Mouse (Mus musculus) liver, embryonic 13.5 days (tissue): Measurements from ENCODE around the gene Icam2. TPM values are rescaled to one million over a fixed set of nuclear protein-coding genes. Genes with fewer than 3 reads are reported as not detected.

Source experiments
- polyA plus RNA-seq: library from polyadenylated mRNA; unstranded; fragments of >200 nt; fragmentation: Nextera tagmentation; extraction: Ambion mirVana; gene quantifications from 2 replicates; pipeline ENCODE4 v1.2.1, GENCODE M21; 2015

The Icam2 gene
- polyA plus RNA-seq, 1 experiment from 2014 or later: 18.6 TPM

Other genes with a start within 250 kb of the Icam2 start
- gene Gm10840, start 227.2 kb downstream of the Icam2 start, polyA plus RNA-seq: not detected in 2 replicates
- gene Limd2, start 227.2 kb downstream of the Icam2 start, polyA plus RNA-seq: 82.2 and 87.8 TPM in 2 replicates
- 9.4 and 10.5 TPM in 2 replicates for gene Strada, start 185.9 kb downstream of the Icam2 start, polyA plus RNA-seq
- gene Ccdc47, start 171.7 kb downstream of the Icam2 start, polyA plus RNA-seq: 41.5 and 50.9 TPM in 2 replicates
- gene Ddx42, start 171.1 kb downstream of the Icam2 start, polyA plus RNA-seq: 26.8 and 31.6 TPM in 2 replicates
- gene Ftsj3, start 132.0 kb downstream of the Icam2 start, polyA plus RNA-seq: 55.4 and 66.0 TPM in 2 replicates
- 204 and 210 TPM in 2 replicates for gene Psmc5, start 131.9 kb downstream of the Icam2 start, polyA plus RNA-seq
- 27.8 and 29.2 TPM in 2 replicates for gene Smarcd2, start 115.1 kb downstream of the Icam2 start, polyA plus RNA-seq
- gene Tcam1, start 111.4 kb downstream of the Icam2 start, polyA plus RNA-seq: 0.27 and 0.39 TPM in 2 replicates
- gene Gh, start 86.2 kb downstream of the Icam2 start, polyA plus RNA-seq: not detected in 2 replicates
- 3.7 and 4.4 TPM in 2 replicates for gene Cd79b, start 73.3 kb downstream of the Icam2 start, polyA plus RNA-seq
- gene Scn4a, start 34.8 kb downstream of the Icam2 start, polyA plus RNA-seq: 0.02 TPM in 1 of 2 replicates, not detected in the other
- not detected in 2 replicates for gene Prr29, start 22.6 kb downstream of the Icam2 start, polyA plus RNA-seq
- gene Ern1, start 99.8 kb upstream of the Icam2 start, polyA plus RNA-seq: 3.9 and 4.4 TPM in 2 replicates
- 7.5 and 9.8 TPM in 2 replicates for gene Tex2, start 225.3 kb upstream of the Icam2 start, polyA plus RNA-seq